Mouse (Mus musculus): ENCODE data around the gene Dcaf15. TPM values are rescaled to one million over a fixed set of nuclear protein-coding genes. Genes with fewer than 3 reads are reported as not detected.

The Dcaf15 gene
- polyA plus RNA-seq (2012; rRNA removed): 32.9 and 40.8 TPM in 2 replicates

DNA sequence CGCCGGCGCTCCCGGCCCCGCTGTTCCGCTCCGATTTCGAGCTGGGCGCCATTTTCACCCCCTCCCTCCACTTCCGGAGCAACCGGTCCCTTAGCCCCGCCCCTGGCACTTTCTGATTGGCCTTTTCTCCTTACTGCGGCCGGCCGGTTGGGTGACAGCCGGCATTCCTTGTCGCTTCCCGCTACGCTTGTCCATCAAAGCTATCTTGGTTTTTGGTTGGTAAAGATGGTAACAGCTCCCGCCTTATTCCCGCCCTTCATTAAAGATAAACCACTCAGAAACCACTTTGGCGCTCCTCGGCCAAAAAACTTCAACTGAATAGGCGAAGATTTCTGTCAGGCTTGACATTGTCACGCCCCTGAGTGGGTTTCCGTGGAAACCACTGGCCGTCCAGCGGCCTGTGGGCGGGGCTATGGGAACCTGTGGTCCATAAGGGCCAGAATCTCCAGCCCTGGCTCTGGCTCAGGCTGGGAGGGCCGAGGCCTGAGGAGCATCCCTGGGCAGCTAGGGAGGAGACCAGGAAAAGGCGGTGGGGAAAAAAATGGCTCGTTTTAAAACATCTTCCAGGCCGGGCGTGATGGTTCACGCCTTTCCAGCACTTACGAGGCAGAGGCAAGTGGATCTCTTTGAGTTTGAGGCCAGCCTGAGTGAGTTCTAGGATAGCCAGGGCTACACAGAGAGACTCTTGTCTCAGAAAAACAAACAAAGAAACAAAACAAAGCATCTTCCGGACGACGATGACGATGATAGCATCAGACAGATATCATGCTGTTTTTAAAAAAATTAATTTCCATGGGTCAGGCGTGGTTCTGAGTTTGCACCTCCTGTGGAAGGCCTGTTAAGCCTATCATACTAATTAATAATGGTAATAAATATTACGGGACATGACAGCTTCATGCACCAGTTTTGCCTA, at the start of gene Dcaf15:
Dcaf15 (minus strand) TSS at position 72 of the 913 bp plus-strand sequence.
- DNase-seq (ENCODE audit: extremely low spot score in 1 of 2, low spot score in 1 of 2): peak; percentile 98 to 99

DNA sequence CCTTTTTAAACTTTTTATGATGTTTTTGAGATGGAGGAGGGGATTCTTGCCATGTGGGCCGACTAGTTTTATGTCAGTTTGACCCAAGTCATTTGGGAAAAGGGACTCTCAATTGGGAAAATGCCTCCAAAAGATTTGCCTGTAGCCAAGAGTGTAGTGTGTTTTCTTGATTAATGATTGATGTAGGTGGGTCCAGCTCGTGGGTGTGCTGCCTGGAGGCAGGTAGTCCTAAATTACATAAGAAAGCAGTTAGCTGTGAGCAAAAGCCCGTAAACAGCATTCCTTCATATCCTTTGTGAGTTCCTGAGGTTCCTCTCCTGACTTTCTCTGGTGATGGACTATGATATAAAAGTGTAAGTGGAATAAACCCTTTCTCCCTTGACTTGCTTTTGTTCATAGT, 44.6 kb upstream of the Dcaf15 start:
- no peak for DNase-seq (ENCODE audit: extremely low spot score in 1 of 2, low spot score in 1 of 2)

DNA sequence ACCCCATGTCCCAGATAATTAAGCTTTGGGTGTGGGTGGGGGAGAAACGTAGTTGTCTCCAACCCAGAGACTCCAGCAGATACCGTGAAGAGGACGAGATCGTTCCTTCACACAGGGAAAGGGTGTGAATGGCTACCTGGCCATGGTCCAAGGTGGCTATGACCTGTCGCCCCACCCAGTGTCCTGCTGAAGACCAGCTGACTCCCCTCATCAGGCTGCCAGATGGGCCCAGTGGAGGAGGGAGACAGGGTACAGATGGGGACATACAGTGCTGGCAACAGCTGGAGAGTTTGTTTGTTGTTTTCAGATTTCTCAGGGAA, 43.9 kb upstream of the Dcaf15 start:
- DNase-seq (ENCODE audit: extremely low spot score in 1 of 2, low spot score in 1 of 2): no peak

DNA sequence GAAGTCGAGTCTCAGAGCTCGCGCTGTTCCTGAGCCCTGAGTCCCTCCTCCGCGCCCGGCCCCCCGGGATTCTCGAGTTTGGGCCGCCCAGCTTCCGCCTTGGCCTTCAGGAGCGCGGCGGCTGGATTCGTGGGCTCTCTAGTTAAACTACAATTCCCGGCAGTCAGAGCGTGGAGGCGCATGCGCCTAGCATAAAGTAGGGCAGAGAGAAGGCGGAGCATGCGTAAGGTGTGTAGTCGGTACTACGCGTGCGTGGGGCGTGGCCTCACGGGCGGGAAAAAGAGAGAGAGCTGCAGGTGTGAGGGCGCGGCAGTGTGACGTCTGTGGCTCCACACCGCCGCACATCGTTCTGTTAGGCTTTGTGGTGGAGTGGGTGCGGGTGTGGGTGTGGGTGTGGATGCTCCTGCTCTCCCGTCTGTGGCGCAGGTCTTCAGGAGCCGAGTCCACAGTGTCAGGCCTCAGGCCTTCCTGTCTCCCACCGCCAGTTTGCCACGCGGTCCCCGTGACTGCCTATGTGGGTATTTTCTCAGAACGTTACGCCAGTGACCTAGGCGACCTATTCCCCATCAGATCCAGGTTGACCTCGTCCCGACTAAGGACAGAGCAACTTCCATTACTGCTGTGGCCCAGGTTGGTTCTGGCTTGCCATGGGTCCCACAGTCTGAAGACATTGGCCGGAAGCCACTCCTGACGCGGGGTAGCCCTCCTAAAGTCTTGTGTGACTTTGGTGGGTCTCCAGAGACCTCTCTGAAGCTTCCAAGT, 43.4 kb upstream of the Dcaf15 start, which contains the start of the genes Cc2d1a and 4930432K21Rik:
Cc2d1a (minus strand) TSS at position 168 of the 762 bp plus-strand sequence.
4930432K21Rik (plus strand) TSS at position 257 of the 762 bp plus-strand sequence.
- peak; percentile 94 to 97 for DNase-seq (ENCODE audit: extremely low spot score in 1 of 2, low spot score in 1 of 2)

DNA sequence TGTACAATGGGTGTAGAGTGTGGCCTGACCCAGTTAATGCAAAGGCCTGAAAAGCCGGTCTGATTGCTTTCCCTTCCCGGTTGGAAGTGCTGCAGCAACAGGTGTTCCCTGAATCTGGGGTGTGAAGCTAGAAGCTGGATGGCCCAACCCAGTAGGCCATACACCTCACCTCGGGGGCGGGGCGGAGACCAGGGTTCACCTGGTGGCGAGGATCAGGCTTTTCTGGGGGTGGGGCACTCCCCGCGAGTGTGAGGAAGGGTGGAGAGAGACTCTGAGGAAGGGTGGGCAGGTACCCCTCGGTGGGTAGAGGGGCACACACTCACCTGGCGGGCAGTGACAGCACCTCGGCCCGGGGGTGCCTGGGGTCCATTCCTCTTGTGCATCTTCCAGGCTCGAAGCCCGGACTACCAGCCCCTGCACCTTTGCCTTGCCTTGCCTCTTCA, 42.8 kb upstream of the Dcaf15 start:
- DNase-seq (ENCODE audit: extremely low spot score in 1 of 2, low spot score in 1 of 2): peak in 1 of 2 experiments; percentile 13

DNA sequence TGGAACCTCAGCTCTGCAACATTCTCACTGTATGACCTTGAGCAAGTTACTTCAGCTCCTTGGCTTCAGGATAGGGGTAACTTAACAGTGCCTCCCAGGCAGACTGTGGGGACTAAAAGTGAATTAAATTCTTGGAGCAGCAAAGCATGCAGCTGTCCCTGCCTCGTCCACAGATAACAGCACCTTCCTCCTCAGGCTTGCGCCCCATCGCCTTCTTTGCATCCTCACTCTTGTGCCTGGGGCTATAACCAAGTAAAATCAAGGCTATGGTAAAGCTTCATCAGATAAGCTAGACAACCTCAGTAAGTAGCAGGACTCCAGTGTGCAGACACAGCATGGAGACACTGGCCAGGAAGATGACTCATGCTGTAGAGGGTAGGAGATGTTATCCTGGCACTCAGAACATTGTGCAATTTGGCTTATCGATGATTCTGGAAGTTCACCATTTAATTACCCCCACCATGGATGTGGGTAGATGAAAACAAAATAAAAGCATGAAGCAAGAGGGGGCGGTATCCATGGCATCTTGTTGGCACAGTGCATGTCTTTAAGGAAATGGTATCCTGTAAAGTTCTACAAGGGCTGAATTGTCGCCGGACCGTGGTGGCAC, 40.2 kb upstream of the Dcaf15 start:
- no peak for DNase-seq (ENCODE audit: extremely low spot score in 1 of 2, low spot score in 1 of 2)

DNA sequence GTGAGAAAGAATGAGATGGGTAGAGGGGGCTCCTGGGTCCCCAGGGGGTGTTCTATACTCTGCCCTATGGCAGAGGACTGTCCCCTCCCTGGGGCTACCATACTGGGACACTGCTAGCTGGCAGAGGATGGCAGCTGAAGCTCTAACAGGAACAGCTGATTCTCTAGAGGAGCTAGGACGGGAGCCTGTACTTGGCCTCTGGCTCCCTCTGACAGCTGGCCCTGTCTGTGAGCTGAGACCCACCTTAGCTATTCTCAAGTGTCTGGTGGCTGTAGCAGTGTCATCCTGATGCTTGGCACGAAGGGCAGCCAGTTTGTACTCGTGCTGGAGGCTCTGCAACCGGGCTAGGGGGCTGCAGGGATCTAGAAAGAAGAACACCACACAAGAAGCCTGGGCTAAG, 36.3 kb upstream of the Dcaf15 start:
- no peak for DNase-seq (ENCODE audit: extremely low spot score in 1 of 2, low spot score in 1 of 2)

DNA sequence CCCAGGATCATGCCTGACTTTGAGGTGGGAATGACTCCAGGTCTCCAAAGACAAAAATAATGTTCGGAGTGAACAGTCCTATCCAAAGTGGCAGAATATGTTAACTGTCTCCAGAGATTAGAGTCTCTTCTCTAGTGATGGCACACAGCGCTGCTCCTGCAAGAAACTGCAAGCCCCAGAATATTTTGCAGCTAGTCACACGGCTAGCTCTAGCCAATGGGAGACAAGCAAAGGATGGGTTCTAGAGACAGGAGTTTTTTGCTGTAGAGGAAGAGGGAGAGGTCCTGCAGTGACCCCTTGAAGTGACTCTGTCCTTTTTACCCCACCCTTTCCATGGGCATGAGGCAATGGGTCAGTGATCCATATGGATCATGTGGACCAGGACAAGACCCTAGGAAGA, 33.3 kb upstream of the Dcaf15 start:
- DNase-seq (ENCODE audit: extremely low spot score in 1 of 2, low spot score in 1 of 2): no peak

DNA sequence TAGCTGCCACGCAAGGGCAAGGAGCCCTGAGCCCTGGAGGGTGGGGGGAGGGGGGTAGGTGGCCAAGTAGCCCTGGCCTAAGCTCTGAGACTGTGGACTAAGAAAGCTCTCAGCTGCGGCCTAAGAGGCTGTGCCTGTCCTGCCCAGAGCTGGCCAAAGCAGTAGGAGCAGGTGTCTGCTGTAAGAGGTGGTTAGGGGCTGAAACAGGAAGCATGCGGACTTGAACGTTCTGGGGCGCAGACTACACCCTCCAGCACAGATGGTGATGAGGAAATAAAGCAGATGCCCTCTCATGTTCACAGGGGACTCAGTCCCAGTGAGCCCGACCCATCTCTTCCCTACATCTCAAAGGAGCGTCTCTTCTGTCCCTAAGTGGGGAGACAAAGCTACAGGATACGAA, 27.7 kb upstream of the Dcaf15 start:
- no peak for DNase-seq (ENCODE audit: extremely low spot score in 1 of 2, low spot score in 1 of 2)

DNA sequence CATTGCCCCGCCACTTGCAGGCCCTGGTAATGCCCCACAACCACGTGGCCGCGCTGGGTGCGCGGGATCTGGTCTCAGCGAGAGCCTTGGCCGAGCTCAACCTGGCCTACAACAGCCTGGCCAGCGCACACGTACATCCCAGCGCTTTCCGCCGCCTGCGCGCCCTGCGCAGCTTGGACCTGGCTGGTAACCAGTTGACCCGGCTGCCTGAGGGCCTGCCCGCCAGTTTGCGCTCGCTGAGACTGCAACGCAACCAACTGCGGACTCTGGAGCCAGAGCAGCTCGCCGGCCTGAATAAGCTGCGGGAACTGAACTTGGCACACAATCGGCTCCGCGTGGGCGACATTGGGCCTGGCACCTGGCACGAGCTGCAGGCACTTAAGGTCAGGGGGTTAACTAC, 26.2 kb upstream of the Dcaf15 start:
- peak in 1 of 2 experiments; percentile 15 for DNase-seq (ENCODE audit: extremely low spot score in 1 of 2, low spot score in 1 of 2)

DNA sequence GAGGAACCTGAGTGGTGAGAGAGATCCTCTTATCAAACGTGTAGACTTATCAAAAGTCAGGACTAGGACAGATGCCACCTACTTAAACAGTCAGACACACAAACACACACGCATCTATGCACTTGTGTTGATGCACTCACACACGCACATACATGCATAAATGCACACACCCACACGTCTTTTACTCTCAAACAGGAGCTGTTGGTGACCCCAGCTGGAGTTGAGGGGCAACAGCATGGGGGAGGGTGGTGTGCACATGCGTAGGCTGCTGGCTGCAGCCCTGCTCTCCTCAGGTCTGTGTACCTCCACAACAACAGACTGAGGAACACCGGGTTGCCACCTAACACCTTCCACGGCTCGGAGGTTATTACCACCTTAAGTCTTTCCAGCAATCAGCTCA, 23.7 kb upstream of the Dcaf15 start:
- DNase-seq (ENCODE audit: extremely low spot score in 1 of 2, low spot score in 1 of 2): no peak

DNA sequence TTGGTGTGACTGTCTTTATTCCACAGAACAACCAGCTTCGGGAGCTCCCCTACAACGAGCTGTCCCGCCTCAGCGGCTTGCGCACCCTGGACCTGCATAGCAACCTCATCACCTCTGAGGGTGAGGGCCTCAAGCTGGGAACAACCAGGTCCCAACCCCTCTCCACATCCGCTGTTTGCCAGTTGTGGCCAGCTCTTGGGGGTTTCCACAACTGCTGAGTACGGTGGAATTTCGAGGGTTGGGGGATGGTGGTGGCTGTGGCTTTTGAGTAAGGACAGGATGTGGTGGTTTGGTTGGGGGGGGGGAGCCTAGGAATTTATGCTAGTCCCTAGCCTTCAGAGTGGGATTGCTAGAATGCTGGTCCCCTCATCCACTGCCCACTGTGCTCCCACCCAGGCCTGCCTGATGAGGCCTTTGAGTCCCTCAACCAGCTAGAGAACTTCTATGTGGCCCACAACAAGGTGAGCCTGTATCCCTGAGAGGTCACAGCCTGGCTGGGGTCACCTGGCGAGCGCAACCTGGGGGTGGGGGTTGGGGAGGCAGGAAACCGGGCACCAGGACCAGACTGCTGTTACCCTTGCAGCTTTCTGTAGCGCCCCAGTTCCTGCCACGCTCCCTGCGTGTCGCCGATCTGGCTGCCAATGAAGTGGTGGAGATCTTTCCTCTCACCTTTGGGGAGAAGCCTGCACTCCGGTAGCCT, 22.8 kb upstream of the Dcaf15 start:
- no peak for DNase-seq (ENCODE audit: extremely low spot score in 1 of 2, low spot score in 1 of 2)

DNA sequence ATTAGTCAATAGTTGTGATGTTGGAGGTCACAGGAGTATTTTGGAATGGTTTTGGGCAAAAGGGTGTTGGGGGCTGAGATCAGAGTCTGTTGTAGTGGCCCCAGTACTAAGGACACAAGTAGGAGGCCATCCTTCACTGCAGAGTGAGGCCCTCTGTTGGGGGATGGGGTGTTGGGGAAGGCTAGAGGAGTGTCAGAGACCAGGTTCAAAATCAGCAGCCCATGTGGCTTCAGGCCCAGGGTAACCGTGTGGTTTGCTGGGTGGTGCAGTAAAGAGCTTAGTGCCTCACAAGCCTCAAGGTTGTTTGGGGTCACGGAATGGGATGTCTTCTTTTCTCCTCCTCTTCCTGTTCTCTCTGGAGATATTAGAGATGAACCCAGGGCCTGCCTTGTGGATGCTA, 22.2 kb upstream of the Dcaf15 start:
- DNase-seq (ENCODE audit: extremely low spot score in 1 of 2, low spot score in 1 of 2): no peak

DNA sequence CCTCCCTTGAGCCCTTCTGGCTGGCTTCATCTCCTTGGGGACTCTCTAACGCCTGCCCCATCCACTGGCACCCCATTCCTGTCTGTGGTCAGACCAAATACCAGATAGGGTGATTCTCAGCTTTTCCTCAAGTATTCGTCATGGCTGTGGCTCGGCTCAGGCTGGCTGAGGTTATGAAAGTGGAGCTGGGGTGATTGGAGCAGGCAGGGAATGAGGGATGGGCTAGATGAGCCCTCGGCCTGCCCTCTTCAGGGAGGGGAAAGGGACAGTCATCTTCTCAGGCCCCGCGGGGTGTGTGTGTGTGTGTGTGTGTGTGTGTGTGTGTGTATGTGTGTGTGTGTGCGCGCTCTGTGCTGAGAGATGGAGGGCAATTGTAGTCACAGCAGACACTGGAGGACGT, 21.1 kb upstream of the Dcaf15 start, which contains the start of gene Podnl1:
Podnl1 (plus strand) TSS at position 334 of the 400 bp plus-strand sequence.
- DNase-seq (ENCODE audit: extremely low spot score in 1 of 2, low spot score in 1 of 2): no peak

DNA sequence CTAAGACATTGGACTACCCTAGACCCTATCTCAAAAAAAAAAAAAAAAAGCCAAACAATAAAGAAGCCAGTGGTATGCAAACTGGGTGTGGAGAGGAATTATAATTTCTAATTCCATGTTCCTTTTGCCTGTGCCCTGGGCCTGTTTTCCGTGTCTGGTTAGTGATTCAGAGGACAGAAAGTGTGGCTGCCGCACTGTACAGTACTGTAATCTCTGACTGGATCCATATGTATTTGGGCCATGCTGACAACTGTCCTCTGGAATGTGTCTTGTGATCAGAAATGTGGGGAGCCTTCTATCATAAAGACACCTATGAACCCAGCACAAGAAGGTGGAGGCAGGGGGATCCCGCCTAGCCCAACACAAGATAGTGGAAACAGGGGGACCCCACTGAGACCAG, 17.6 kb upstream of the Dcaf15 start:
- DNase-seq (ENCODE audit: extremely low spot score in 1 of 2, low spot score in 1 of 2): no peak

DNA sequence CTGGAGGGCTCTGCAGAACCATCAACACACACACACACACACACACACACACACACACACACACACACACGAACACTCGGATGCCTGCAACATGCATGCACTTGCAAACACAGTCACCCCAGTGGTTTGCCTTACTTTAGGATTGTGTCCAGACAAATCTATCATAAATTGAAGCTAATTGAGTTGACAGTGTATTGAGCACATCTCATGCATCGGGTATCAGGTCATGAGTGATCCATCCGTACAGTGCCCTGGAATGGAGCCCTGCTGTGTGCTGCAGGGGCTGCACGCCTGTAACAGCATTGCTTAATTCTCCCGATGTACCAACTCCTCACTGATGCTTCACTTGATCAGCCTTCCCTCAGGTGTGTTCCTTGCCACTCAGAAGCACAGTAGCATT, 11.1 kb upstream of the Dcaf15 start:
- no peak for DNase-seq (ENCODE audit: extremely low spot score in 1 of 2, low spot score in 1 of 2)

DNA sequence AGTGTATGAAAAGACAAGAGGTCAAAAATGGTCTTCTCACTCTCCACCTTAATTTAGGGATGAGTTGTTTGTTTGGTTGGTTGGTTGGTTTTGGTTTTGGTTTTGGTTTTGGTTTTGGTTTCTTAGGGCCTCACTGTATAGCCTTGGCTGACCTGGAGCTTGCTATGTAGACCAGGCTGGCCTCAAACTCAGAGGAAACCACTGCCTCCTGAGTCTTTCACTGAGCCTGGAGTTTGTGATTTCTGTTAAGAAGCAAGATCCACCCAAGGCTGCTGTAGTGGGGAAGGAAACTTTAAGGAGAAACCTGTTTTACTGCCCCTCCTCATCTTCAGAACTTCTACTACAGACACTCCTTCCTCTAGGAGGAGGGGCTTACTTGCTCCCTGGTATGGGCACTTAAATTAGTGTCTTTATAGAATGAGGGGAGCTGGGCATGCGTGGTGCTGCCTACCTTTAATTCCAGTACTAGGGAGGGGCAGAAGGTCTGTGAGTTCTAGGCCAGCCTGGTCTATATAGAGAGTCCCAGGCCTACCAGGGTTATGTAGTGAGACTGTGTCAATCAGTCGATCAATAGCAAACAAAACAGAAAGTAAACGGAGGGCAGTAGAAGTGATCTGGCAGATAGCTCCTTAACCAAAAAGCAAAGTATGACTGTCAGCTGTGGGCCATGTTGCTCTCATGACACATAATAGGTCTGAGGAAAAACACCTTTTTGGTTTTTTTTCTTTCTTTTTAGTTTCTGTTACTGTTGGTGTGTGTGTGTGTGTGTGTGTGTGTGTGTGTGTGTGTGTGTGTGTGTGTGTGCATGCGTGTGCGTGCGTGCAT, 1.9 kb upstream of the Dcaf15 start:
- DNase-seq (ENCODE audit: extremely low spot score in 1 of 2, low spot score in 1 of 2): no peak

DNA sequence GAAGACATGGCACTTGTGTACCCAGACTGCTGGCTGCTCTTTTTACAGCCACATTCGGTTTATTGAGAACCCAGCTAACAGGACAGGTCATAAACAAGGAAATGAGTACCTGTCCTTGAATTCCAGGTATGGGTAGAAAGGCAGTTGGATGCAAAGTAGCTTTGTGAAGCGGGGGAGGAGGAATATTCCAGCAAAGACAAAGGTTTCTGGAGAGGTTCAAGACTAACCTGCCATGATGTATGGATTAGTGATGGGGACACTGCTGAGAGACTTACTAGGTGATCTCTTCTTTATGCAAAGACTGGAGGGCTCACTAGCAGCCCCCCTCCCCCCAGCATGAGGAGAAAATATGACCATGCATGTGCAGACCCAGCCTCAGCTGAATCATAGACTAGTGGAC, 1.1 kb upstream of the Dcaf15 start:
- DNase-seq (ENCODE audit: extremely low spot score in 1 of 2, low spot score in 1 of 2): no peak

DNA sequence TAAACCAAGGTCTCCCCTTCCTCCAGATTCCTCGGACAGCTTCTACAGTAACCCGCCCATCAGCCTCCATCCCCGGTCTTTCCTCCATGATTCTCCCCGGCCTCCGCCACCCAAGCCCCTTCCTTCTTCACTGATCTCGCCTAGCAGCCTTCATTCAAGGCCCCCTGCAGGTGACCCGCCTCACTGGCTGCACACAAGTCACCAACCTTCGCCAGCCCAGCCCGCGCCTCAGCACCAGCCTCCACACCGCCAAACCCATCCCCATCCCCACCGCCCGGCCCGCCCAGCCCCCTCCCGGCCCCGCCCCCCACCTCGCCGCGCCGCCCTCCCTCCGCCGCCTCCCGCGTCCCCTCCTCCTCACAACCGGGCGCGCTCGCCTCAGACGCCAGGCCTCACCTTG, 347 bp downstream of the Dcaf15 start:
- peak in 1 of 2 experiments; percentile 36 for DNase-seq (ENCODE audit: extremely low spot score in 1 of 2, low spot score in 1 of 2)

DNA sequence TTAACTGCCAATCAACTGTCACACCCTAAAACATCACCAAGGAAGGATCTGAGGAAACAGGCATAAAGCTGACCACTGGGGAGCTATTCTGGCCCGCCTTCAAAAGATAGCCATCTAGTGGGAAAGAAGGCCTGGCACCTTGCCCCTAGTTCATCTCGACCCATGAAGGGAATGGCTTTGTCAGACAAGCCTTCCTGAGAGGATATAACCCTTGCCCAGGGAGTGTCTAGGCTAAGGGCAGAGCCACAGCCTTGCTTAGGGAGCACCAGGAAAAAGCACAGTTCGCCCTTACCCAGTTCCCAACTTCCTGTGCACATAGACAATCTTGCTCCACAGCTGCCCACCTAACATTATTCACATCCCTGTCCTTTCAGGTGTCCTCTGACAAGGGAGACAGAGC, 967 bp downstream of the Dcaf15 start:
- no peak for DNase-seq (ENCODE audit: extremely low spot score in 1 of 2, low spot score in 1 of 2)

All from frontal cortex, adult 2 months (tissue).